Mouse (Mus musculus) embryonic fibroblast, embryonic 13.5 days (primary cell): ENCODE results near the gene Tram2.

Source experiments
- CTCF ChIP-seq: IDR thresholded peaks from 2 replicates; pipeline ENCODE4 v1.5.1; 2011; ENCODE audit warnings: mild to moderate bottlenecking, control low read depth, low read length, moderate library complexity, borderline replicate concordance; ENCODE audit not compliant: insufficient read depth
- POLR2A ChIP-seq: IDR thresholded peaks from 2 replicates; pipeline ENCODE4 v1.6.1; 2011; ENCODE audit warnings: low read depth, mild to moderate bottlenecking, control low read depth, low read length, moderate library complexity

GRCm38 (mm10) chr1:20969642-20970041, 109.4 kb downstream of the Tram2 start:
- TF ChIP-seq CTCF (no peak), POLR2A (no peak)
